Mouse (Mus musculus) heart, embryonic 13.5 days (tissue): Measurements from ENCODE around the gene Iqcn. TPM values are rescaled to one million over a fixed set of nuclear protein-coding genes. Genes with fewer than 3 reads are reported as not detected.

Experiments used
- ATAC-seq: fragments of 200-750 bp; cut with Nextera tagmentation; 2 replicates; pipeline ENCODE4 v1.8.0; 2017; ENCODE audit warnings: moderate TSS enrichment; ENCODE audit not compliant: insufficient number of reproducible peaks, low FRiP score, low TSS enrichment; ENCODE audit errors: extremely low read depth
- H3K27ac ChIP-seq: fragments of 300-500 bp; sonication (generic); replicated peaks from 2 replicates; pipeline ENCODE4 v1.5.1; 2015; ENCODE audit warnings: moderate library complexity, mild to moderate bottlenecking, inconsistent platforms
- H3K27me3 ChIP-seq: fragments of 300-500 bp; sonication (generic); replicated peaks from 2 replicates; pipeline ENCODE4 v1.6.1; 2015; ENCODE audit warnings: mild to moderate bottlenecking, inconsistent platforms
- H3K36me3 ChIP-seq: fragments of 300-500 bp; sonication (generic); 2 replicates; pipeline ENCODE4 v1.6.1; 2015; ENCODE audit warnings: mild to moderate bottlenecking, inconsistent platforms
- H3K4me1 ChIP-seq: fragments of 300-500 bp; sonication (generic); 2 replicates; pipeline ENCODE4 v1.6.1; 2015; ENCODE audit warnings: inconsistent platforms
- H3K4me2 ChIP-seq: fragments of 300-500 bp; sonication (generic); 2 replicates; pipeline ENCODE4 v1.6.1; 2015; ENCODE audit warnings: inconsistent platforms, mild to moderate bottlenecking, moderate library complexity
- H3K4me3 ChIP-seq: fragments of 300-500 bp; sonication (generic); 2 replicates; pipeline ENCODE4 v1.5.1; 2015; ENCODE audit warnings: moderate library complexity, mild to moderate bottlenecking, inconsistent platforms
- H3K9ac ChIP-seq: fragments of 300-500 bp; sonication (generic); 2 replicates; pipeline ENCODE4 v1.6.1; 2015; ENCODE audit warnings: inconsistent platforms, mild to moderate bottlenecking, moderate library complexity
- H3K9me3 ChIP-seq: fragments of 300-500 bp; sonication (generic); 2 replicates; pipeline ENCODE4 v1.6.1; 2016; ENCODE audit warnings: inconsistent platforms
- WGBS: fragments of 180-500 bp; shearing (Covaris S2); methylation state at CpG from one replicate; pipeline ENCODE4 v1.1.7; 2015; ENCODE audit warnings: mixed read lengths; 5-methylcytosine and 5-hydroxymethylcytosine counted together
- polyA plus RNA-seq: library from polyadenylated mRNA; unstranded; fragments of >200 nt; fragmentation: Nextera tagmentation; extraction: Ambion mirVana; gene quantifications from 2 replicates; pipeline ENCODE4 v1.2.1, GENCODE M21; 2015

Gene Iqcn
- polyA plus RNA-seq, 1 experiment from 2014 or later: not detected

- Histone ChIP-seq H3K4me2 (no peak overlapping the region), H3K9me3 (no peaks in the 10 kb centered on the region), H3K4me3 (no peak overlapping the region), H3K36me3 (no peaks in the 10 kb centered on the region), H3K27me3 (no peaks in the 10 kb centered on the region), H3K4me1 (peaks cover 4% of the 10 kb centered on the region), H3K9ac (no peak overlapping the region), H3K27ac (no peak overlapping the region)
- WGBS: 65% methylated on average over 2 of the region's 2 CpGs
- ATAC-seq: no peak
Measured at GRCm38 (mm10) chr8:70665599-70665998, 37.7 kb upstream of the Iqcn start.

- H3K4me3 ChIP-seq: no peak overlapping the region
- H3K4me1 ChIP-seq: peaks cover 8% of the 10 kb centered on the region; the same call in 1 of the 2 replicates
- no peaks in the 10 kb centered on the region for H3K36me3 ChIP-seq
- no peak overlapping the region for H3K4me2 ChIP-seq
- 61% methylated on average over 5 of the region's 5 CpGs for WGBS
- H3K27me3 ChIP-seq: no peaks in the 10 kb centered on the region
- no peak overlapping the region for H3K27ac ChIP-seq
- H3K9ac ChIP-seq: no peak overlapping the region
- H3K9me3 ChIP-seq: no peaks in the 10 kb centered on the region
- ATAC-seq: no peak
Measured at GRCm38 (mm10) chr8:70667071-70667470, 36.2 kb upstream of the Iqcn start.

- H3K27ac ChIP-seq: no peak overlapping the region; the same call in 1 of the 2 replicates
- no peak overlapping the region for H3K9ac ChIP-seq
- WGBS: 63% methylated on average over 10 of the region's 10 CpGs
- H3K36me3 ChIP-seq: 0 out of 2 replicates have a peak, but pooled peaks cover 4% of the 10 kb centered on the region
- H3K4me2 ChIP-seq: no peak overlapping the region
- peaks cover 34% of the 10 kb centered on the region for H3K4me1 ChIP-seq
- no peak for ATAC-seq
- no peaks in the 10 kb centered on the region for H3K9me3 ChIP-seq
- no peaks in the 10 kb centered on the region for H3K27me3 ChIP-seq
- no peak overlapping the region for H3K4me3 ChIP-seq
Measured at GRCm38 (mm10) chr8:70671615-70672324, 31.5 kb upstream of the Iqcn start.

GRCm38 (mm10) chr8:70672325-70673078, 30.8 kb upstream of the Iqcn start:
- H3K27me3 ChIP-seq: no peaks in the 10 kb centered on the region
- H3K36me3 ChIP-seq: peaks cover 11% of the 10 kb centered on the region
- H3K27ac ChIP-seq: peak overlapping the region; percentile 96
- H3K4me1 ChIP-seq: peaks cover 31% of the 10 kb centered on the region
- 34% methylated on average over 19 of the region's 19 CpGs for WGBS
- H3K4me2 ChIP-seq: peak overlapping the region; percentile 72
- H3K9ac ChIP-seq: peak overlapping the region; percentile 83
- peak overlapping the region; percentile 74 for H3K4me3 ChIP-seq
- ATAC-seq: no peak
- no peaks in the 10 kb centered on the region for H3K9me3 ChIP-seq

GRCm38 (mm10) chr8:70673079-70673856, 30.0 kb upstream of the Iqcn start, which contains the start of gene Lsm4:
TSS of gene Lsm4 (plus strand) at chr8:70673248.
- WGBS: under 1% methylated on average over 60 of the region's 60 CpGs
- Histone ChIP-seq H3K4me2 (peak within 1 kb of the TSS; percentile 72), H3K27me3 (no peaks in the 10 kb centered on the region), H3K9ac (peak within 1 kb of the TSS; percentile 83), H3K9me3 (no peaks in the 10 kb centered on the region), H3K4me3 (peak within 1 kb of the TSS; percentile 74), H3K4me1 (peaks cover 31% of the 10 kb centered on the region), H3K27ac (peak within 1 kb of the TSS; percentile 96), H3K36me3 (peaks cover 19% of the 10 kb centered on the region)
- ATAC-seq: peak; percentile 90

GRCm38 (mm10) chr8:70674109-70674508, 29.1 kb upstream of the Iqcn start:
- H3K27me3 ChIP-seq: no peaks in the 10 kb centered on the region
- peaks cover 32% of the 10 kb centered on the region for H3K4me1 ChIP-seq
- no peaks in the 10 kb centered on the region for H3K9me3 ChIP-seq
- H3K9ac ChIP-seq: peak overlapping the region; percentile 81
- ATAC-seq: no peak
- 81% methylated on average over 3 of the region's 3 CpGs for WGBS
- H3K4me3 ChIP-seq: peak overlapping the region; percentile 74
- peaks cover 27% of the 10 kb centered on the region for H3K36me3 ChIP-seq
- H3K27ac ChIP-seq: peak overlapping the region; percentile 96
- H3K4me2 ChIP-seq: peak overlapping the region; percentile 72

- H3K9ac ChIP-seq: peak overlapping the region; percentile 81; the same call in 1 of the 2 replicates
Measured at GRCm38 (mm10) chr8:70674716-70675115, 28.5 kb upstream of the Iqcn start.

GRCm38 (mm10) chr8:70675336-70675735, 27.9 kb upstream of the Iqcn start:
- H3K4me3 ChIP-seq: no peak overlapping the region
- no peaks in the 10 kb centered on the region for H3K9me3 ChIP-seq
- WGBS: 68% methylated on average over 1 of the region's 1 CpGs
- H3K9ac ChIP-seq: no peak overlapping the region; the same call in 1 of the 2 replicates
- no peak overlapping the region; the same call in 1 of the 2 replicates for H3K27ac ChIP-seq
- no peak overlapping the region for H3K4me2 ChIP-seq
- H3K4me1 ChIP-seq: peaks cover 41% of the 10 kb centered on the region
- no peak for ATAC-seq
- no peaks in the 10 kb centered on the region for H3K27me3 ChIP-seq
- H3K36me3 ChIP-seq: peaks cover 35% of the 10 kb centered on the region

More at GRCm38 (mm10) chr8:70674716-70675115, 28.5 kb upstream of the Iqcn start:
- H3K9me3 ChIP-seq: no peaks in the 10 kb centered on the region
- WGBS: 81% methylated on average over 4 of the region's 4 CpGs
- ATAC-seq: no peak
- peak overlapping the region; percentile 72 for H3K4me2 ChIP-seq
- H3K27ac ChIP-seq: peak overlapping the region; percentile 96
- no peaks in the 10 kb centered on the region for H3K27me3 ChIP-seq
- H3K4me3 ChIP-seq: no peak overlapping the region
- peaks cover 33% of the 10 kb centered on the region for H3K36me3 ChIP-seq
- peaks cover 37% of the 10 kb centered on the region for H3K4me1 ChIP-seq

- WGBS: 89% methylated on average over 15 of the region's 15 CpGs
- peaks cover 44% of the 10 kb centered on the region for H3K4me1 ChIP-seq
- no peaks in the 10 kb centered on the region for H3K9me3 ChIP-seq
- peak overlapping the region; percentile 33; the same call in 1 of the 2 replicates for H3K9ac ChIP-seq
- no peak for ATAC-seq
- no peak overlapping the region for H3K4me2 ChIP-seq
- no peaks in the 10 kb centered on the region for H3K27me3 ChIP-seq
- no peak overlapping the region for H3K4me3 ChIP-seq
- no peak overlapping the region for H3K27ac ChIP-seq
- peaks cover 35% of the 10 kb centered on the region for H3K36me3 ChIP-seq
Measured at GRCm38 (mm10) chr8:70677451-70678080, 25.7 kb upstream of the Iqcn start.

- Histone ChIP-seq H3K27ac (no peak overlapping the region), H3K4me1 (peaks cover 47% of the 10 kb centered on the region), H3K9me3 (no peaks in the 10 kb centered on the region), H3K27me3 (no peaks in the 10 kb centered on the region), H3K36me3 (peaks cover 35% of the 10 kb centered on the region), H3K9ac (no peak overlapping the region), H3K4me3 (no peak overlapping the region), H3K4me2 (no peak overlapping the region)
- no peak for ATAC-seq
Measured at GRCm38 (mm10) chr8:70678679-70679078, 24.6 kb upstream of the Iqcn start.
